Mouse (Mus musculus) left cerebral cortex, adult 11 months (tissue): ENCODE measurements around the gene P3h2.

Experiments
- DNase-seq: peaks from one replicate; pipeline ENCODE4 v3.0.0; 2022; ENCODE audit warnings: low spot score

P3h2 gene

DNA sequence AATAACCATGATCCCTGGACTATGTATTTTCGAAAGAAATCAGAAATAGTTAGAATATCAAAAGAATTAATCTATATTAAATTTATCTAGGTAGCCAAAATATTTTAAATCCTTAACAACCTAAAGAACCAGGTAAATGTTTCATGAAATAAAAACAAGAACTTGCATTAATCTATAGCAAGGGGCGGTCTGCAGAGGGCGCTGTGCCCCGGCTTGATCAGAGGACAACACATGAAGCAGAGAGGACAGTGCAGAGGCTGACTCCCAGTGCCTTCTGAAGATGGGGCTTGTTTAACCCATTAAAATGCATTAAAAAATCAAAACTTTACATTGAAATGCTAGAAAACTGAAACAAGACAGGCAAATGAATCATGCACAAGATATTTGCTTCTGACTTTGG is 121.9 kb downstream of the P3h2 start:
- no peak for DNase-seq

DNA sequence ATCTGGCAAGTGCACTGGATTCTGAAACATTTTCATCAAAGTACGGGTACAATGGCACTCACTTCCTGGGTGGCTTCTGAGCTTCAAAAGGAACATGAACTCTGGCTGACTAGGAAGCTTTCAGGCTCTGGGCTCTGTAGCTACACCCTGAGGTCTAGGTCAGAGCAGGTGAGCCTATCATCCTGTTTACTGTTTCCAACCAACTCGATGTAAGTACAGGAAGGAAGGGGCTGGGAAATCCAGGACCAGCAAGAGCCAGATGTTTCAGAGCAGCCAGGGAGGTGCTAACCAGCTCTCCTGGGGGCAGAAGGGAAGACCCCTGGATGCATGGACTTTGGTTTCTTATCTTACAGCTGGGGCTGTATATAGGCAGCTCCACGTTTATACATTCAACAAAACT is 126.5 kb downstream of the P3h2 start:
- DNase-seq, result no peak

DNA sequence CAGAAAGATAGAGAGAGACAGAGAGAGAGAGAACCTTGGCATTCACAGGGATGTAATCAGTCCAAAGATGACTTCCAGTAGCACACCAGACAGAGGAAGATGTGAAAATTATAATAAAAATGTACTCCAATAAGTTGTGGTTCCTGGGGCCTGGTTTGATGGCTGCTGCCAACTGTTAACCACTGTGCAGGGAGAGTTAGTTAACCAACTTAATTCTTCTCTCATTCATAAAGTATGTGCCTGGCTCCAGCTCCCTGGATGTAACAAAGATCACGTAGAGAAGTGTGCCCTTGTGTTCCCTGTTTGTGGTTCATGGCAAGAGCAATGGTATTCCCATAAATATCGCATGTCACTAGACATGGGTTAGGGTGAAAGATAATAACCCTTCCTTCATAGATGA is 128.4 kb downstream of the P3h2 start:
- DNase-seq, result no peak

DNA sequence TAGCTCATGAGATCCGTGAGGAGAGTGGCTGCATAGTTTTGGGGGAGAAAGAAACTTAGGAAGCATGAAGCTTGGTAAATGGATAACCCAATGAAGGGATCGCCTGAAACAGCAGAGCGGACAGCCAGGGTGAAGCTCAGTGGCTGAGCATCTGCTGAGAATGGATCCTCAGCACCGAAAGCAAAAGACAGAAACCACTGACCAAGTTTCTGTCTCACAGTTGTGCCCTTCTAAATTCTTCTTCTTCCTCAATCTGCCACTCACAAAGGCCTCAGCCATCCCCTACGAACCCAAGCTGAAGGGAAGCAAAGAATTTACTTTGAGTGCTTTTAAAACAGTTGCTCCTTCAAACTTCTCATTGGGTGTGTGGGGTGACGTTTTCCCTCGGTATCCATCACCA is 134.3 kb downstream of the P3h2 start:
- no peak for DNase-seq

DNA sequence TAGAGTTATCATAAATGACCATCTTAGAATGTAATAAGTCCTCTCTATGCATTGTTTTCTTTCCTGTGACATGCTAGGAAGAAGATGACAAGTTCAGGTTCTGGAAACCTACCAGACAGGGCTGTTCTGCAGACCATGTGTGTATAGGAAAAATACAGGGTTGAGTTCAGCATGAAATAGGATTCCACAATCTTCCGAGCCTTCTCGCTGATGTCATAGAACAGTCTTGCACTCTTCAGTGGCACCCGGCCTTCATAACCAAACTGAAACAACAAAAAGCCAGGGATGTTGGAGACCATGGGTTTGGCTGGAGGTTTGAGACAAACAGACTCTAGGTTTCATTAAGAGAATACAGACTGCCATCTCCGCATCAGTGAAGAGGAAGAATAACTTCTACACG is 134.9 kb downstream of the P3h2 start:
- DNase-seq, result no peak

DNA sequence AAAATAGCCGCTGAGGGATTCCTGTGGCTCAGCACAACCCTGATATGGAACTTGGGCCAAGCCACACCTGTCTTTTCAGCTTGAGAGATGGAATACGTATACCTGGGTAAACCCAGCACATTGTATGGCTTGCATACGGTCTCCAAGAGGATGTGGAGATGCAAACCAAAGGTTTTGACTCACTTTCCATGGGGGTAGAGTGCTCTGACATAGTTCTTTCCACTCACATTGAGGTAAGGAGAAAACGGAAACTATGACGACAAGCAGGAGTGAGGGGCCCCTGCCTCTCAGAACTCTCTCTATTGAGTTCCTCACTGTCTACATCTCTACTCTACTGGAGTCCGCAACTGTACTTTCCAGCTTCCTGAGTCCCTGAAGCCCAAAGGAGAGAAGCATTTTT is 135.4 kb downstream of the P3h2 start:
- DNase-seq, result no peak

DNA sequence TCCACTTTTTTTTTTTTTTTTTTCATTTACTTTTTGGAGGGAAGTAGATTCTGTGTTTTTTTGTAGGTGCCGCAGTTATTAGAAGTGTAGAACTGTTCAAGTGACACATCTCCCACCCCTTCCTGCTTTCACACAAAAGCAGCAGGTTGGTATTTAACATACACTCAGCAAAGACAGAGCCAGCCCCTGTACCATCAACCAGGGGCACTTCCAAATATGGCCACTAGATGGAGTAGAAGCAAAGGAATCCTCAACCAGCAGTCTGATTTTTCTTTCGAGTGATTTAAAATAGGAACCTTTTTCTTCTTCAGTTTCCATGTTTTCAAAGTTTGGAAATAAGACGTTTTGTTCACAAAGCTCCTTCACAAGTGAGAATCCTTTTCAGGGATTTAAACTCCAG is 138.3 kb downstream of the P3h2 start:
- peak; percentile 71 for DNase-seq

DNA sequence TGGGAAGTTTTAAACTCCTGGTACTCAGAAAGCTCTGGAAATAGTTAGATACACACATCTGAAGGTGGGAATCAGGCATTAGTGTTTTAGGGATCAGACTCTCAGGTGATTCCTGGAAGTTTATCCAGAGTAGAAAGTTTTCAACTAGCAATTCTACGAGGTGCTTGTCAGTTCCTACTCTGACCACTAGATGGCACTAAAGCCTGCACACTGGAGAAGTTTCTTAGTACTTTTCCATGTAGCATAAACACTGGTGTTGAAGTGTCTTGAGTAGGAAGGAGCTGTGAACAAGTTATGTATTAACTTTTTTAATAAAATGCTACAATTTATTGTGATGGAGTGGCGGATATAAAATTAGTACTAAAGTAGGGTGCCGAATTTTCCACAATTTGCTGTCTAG is 141.7 kb downstream of the P3h2 start:
- DNase-seq, result peak; percentile 25

DNA sequence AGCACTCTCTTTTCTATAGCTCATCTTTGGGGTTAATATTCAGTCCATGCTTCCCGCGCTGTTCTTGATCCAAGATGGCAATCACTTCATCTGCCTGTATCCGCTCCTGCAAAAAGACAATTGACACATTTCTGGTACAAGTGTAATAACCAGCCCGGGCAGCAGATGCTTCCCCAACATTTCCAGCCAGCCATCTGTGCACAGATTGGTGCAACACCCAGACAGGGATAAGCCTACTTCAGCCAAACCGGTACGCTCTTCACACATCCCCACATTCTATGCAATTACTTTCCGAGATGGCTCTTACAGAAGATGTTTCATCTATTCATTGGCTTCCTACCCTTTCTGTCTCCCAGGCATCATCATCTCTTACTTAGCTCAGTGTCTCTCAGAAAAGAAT is 145.2 kb downstream of the P3h2 start:
- peak; percentile 41 for DNase-seq

DNA sequence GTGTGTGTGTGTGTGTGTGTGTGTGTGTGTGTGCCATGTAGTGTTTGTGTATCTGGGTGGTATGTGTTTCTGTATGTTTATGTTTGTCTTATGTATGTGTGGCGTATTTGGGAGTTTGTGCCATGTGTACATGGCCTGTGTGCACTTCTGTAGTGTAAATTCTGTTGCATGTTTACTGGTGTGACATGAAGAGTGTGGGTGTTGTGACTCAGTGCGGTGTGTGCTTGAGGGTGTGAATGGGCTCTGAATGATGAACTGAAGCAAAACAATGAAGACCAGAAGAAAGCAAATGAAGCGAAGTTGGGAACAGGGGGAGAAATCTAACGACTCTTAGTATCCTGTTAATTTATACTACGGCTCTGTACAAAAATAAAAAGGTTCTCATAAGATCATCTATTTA is 145.7 kb downstream of the P3h2 start:
- no peak for DNase-seq

DNA sequence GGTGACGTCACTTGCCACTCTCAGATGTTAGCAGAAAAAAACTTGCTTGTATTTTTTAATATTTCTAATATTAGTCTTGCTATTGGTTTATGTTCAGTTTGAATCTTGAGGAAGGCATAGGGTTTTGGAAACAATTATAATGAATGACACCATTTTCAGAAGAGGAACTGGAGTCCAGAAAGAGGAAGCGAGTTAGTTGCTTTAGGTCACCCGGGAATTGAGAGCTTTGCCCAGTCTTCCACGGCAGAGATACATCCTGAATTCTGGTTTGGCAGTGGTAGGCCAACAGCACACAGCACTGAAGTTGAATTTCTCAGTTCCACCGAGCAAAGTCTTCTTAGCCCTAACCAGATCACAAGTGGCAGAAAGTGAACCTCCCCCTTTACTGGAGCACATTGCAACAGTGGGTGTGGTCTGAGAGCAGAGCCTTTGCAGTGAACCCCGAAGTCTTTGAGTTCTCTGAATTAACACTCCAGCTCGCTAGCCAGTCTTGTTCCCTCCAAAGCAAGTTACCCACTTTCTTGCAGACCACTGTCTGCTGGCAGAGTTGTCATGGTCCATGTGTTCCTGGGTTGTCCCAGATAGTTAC is 146.8 kb downstream of the P3h2 start:
- DNase-seq, result no peak

DNA sequence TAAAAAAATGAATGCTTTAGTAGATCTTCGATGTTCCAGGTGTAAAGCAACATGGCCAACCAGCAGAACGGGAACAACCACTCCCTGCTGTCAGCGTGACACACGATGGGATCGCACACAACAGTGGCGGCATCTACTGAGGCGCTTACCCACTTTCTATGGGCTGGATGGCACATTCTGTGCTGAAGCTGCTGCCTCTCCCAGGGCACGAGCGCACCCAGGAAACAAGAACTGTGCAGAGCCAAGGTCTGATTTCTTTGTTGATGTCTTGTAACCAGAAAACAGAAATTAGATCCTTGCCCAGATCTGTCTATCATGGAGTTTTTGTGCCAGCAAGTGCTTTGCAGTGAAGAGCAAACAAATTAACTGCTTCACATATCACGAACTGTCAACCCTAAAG is 147.4 kb downstream of the P3h2 start:
- no peak for DNase-seq

DNA sequence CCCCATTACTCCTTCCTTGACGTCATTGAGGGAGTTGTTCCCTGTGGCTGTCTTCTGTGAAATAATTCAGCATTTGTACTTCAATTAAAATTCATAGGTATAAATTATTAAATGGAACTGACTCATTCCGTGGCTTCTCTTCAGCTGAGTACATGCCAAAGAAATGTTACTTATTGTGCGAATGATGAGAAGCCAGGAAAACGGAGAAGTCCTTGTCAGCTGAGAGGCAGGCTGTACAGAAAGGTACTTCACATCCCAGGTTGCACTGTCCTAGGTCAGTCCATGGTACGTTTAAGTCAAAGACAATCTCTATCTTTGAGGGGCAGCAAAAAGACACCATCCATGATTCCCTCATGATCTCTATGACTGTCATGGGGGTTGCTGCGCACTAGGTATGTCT is 148.8 kb downstream of the P3h2 start:
- no peak for DNase-seq

DNA sequence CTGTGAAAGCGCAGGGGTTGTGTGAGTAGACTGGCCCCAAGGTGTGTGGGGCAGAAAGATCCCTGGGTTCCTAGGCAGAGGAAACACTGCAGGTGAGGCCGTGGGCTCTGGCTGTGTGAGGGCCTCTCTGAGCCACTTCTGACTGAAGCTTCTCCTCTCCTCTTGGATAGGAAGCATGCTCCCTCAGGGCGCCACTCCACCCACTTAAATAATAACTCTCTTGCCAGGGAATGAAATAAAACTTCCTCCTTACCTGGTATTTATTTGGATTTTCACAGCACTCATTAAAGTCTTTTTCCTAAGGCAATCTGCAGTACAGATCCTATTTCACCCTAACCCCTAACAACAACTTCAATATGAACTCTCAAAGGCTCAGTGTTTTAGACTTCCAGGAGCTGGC is 151.0 kb downstream of the P3h2 start:
- DNase-seq, result no peak

DNA sequence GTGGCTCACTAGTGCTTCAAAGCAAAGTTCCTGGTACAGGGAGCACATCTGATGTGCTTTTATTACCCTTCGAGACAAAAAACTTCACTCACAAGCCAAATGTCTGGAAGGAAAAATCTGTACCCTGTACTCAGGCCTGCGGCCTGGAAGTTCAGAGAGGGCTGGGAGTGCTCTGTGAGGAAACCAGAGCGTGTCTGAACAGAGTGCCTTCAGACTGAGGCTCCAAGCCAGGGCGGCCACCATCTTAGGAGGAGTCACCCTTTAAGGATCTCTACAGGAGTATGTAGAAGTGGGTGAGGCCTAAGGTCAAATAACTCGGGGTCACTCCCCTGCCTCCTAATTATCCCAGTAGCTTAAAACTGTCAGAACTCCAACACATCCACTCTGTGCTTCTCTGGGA is 152.2 kb downstream of the P3h2 start:
- DNase-seq, result no peak

DNA sequence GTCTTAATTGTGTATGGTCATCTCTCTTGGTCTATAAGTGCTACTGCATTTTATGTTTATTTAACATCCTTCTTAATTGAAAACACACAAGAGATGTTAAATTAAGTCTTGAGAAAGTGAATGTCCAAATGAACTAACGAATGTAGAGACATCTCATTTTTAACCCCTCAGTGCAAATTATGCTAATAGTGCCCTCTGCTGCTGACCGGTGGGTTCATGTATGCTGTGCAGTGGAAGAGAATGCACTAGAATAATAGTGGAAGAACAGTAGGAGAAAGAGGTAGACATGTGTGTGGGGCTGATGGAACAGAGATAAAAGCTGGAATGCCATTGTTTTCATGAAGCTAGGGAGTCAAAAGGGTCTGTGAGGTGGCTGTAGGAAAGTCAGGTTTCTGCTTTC is 153.6 kb downstream of the P3h2 start:
- no peak for DNase-seq

DNA sequence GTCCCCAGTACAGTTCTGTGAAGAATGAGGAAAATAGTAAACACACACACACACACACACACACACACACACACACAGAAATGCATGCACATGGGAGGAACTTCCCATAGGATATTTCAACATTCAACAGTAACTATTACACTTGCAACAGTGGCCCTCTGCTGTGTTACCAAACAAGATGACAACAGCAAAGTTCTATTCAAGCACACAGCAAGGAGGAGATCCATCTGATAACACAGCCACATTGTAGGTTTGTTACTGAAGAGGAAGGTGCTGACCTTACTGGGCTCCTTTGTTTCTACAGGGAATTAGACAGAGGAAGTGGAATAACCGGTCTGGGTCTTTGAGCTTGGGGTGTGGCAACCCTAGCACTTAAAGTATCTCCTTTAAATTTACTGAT is 157.5 kb downstream of the P3h2 start:
- no peak for DNase-seq

DNA sequence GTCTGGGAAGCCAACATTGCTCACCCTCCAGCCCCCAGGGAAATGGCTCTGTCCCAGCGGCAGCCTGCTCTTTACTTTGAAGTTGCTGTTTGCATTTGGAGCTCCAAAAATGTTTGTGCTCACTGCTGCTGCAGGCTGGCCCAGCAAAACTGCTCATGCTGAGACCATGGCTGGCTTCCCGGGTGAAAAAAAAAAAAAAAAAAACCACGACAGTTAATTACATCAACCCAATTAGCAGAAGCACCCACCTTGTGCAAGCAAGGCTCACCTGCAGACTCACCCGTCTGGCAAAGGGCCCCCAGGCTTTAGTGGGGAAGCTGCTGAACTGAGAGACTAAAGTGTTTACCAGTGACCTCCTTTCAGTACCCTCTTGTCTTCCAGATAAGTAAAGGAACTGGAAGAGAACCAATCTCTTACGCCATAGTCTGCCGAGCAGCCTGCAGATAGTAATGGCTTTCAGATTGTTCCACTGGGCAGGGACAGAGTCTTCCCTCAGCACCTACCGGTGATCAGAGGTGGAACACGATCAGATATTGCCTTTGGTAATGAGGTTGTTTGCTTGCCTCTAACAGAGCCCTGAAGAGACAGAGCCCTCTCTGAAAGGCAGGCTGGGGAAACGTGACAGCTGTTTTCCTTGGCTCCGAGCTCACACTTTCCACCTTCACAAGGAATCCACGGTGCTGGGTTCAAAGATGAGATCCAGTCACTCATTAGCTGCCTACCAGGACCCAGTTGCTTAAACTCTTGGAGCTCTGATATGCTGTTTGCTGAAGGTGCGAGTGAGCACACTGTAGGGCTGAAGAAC is 160.2 kb downstream of the P3h2 start:
- DNase-seq, result no peak

DNA sequence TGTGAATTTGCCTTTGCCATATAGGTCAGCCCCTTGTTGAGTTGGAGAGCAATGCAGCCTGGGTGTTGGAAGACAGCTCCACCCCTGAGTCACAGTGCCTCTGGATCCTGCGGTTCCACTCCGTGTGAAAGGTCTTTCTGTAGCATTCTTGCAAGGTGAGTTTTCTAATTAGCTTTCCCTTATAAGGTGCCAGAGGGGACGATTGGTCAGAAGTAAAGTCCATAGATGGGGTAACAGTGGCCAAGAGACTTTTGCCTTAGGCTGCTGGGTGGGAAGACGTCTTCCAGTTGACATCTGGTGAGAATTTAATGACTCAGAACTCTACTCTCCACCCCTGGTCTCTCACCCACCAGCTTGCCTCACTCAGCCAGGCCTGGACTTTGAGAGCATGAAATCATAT is 163.3 kb downstream of the P3h2 start:
- DNase-seq, result no peak

DNA sequence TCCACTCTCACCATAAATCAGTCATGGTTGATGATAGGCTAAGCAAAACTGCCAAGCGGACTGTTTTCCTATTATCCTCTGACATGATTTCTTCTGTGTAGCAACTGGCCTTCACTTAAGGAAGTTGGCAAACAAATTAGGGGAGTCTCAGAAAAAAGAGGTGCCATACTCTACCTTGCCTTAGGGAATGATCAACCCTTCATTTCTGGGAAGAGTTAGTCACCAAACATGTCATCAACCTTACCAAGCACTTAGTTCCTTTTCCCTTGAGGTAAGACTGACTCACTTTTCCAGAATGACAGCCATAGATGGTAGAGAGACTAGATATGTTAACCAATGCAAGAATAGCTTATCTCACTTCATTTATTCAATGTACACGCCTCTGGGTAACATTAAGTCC is 171.4 kb downstream of the P3h2 start:
- no peak for DNase-seq

DNA sequence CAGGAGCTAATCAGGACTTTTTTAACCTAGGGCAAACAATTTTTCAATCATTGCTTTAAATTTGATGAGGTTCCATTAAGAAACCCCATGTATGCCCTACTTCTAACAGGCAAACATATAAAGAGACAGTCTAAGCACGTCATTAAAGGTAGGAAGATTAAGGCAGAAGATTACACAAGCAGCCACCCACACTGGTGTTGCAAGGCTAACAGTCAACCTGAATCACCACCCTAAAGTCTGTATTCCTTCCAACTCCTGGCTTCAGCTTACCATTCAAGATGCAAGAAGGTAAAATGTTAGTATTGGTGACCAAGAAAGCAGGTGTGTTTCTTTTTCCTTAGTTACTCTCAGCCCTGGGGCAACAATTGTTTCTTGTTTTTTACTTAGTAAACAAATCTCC is 193.4 kb downstream of the P3h2 start:
- DNase-seq, result no peak
